Mouse (Mus musculus) layer of hippocampus, adult 2 months (tissue): ENCODE data around the gene Jakmip3. TPM values are rescaled to one million over a fixed set of nuclear protein-coding genes. Genes with fewer than 3 reads are reported as not detected.

Experiments
- DNase-seq, 2 experiments: peaks; one replicate each; pipeline ENCODE4 v3.0.0; 2022; ENCODE audit warnings: low spot score in 2 of 2
- H3K27ac ChIP-seq: fragments of 200-600 bp; 2 replicates; pipeline ENCODE4 v1.8.1; 2022
- H3K4me3 ChIP-seq: fragments of 200-600 bp; 2 replicates; pipeline ENCODE4 v1.8.1; 2022; ENCODE audit warnings: mild to moderate bottlenecking
- CTCF ChIP-seq: fragments of 200-600 bp; conservative IDR thresholded peaks from 2 replicates; pipeline ENCODE4 v1.8.1; 2022; ENCODE audit warnings: antibody characterized with exemption, mild to moderate bottlenecking, moderate library complexity
- total RNA-seq, 2 experiments: library from RNA; stranded (reverse); gene quantifications; 2 replicates each; pipeline ENCODE4 v1.2.3; 2021

Jakmip3 gene
- total RNA-seq, 2 experiments from 2014 or later: 51.0 to 58.1 TPM

DNA sequence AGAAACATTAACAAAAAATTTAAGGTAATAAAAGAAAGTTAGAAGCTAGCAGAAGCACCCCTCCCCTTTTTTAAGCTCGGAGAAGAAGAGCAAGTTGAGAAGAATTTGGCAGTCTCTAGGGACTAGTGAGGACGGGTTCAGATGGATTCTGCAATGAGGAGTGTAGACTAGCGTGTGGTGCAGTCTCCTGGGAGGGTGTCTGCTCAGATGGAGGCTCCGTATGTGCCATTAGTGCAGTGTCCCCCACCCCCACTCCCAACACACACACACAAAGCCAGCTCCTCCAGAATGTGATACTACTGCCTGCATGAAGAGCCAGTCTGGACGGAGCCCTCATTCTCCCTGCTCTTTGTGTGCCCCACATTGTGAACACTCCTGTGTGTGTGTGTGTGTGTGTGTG, 140.6 kb downstream of the Jakmip3 start:
- Histone ChIP-seq H3K4me3 (no peak overlapping the region), H3K27ac (no peak overlapping the region)
- TF ChIP-seq CTCF: no peak
- no peak for DNase-seq

DNA sequence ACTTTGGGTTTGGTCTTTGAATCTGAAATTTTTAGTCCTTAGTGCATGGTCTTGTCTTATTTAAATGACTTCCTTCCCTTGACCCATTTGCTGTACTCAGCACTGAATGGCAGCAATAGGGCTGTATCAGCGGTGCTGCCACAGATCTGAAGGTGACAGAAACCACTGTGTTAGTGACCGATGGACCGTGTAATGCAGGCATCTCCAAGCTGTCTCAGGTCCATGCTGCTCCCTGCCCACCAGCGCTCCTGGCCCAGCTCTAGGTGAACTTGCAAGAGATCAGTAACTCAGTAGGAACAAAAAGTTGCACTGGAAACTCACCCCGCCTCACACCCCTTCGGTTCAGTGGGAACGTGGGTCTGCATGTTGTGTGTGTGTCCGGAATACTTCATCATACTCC, 141.8 kb downstream of the Jakmip3 start:
- TF ChIP-seq CTCF: no peak
- H3K27ac ChIP-seq: no peak overlapping the region
- no peak overlapping the region for H3K4me3 ChIP-seq
- DNase-seq: no peak

DNA sequence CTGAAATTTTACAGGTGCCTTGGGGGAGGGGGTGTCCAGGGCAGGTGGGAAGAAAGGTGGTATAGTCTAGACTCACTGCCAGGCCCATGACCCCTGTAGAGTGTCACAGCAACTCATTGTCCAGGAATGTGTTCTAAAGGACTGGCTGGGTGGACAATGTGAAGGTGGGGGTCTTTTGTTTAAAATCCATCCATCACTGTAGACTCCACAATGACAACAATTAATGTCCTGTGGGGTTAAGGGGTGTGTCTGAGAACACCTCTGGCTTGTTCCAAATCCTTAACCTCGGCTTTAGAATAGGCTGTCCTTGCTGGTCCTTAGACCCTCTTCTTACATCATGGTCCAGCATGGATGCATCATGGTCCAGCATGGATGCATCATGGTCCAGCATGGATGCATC, 143.8 kb downstream of the Jakmip3 start:
- TF ChIP-seq CTCF: no peak
- DNase-seq: no peak
- Histone ChIP-seq H3K27ac (no peak overlapping the region), H3K4me3 (no peak overlapping the region)

DNA sequence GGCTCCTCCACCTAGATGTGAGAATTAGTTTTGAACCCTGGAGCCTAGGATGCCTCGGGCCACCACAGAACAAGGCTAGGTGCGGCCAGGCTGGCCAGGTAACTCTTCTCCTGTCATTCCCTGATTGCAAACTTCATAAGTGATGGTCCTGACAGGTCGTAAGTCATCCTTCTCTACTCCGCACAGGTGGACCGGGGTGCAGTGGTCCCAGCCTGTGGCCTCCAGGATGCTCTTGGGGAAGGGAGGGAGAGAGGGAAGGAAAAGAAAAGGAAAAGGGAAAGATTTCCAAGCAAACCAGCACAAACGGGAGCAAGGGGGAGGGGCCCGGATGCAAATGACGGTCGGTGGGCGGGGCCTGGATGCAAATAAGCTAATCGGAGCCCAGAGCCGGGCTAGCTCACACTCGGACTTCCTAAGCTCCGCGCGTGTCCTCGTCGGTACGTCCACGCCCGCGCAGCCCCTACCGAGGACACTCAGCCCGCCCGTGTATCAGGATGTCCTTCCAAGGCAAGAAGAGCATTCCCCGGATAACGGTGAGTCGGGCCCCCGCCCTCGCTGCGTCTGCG, 145.2 kb downstream of the Jakmip3 start, which contains the start of gene Dpysl4:
Gene Dpysl4, plus strand, starts transcription at position 373 of the 566 bp plus-strand sequence.
- Histone ChIP-seq H3K27ac (peak within 1 kb of the TSS; percentile 96), H3K4me3 (peak within 1 kb of the TSS; percentile 90)
- DNase-seq: peak; percentile 87 to 89
- TF ChIP-seq CTCF: no peak

DNA sequence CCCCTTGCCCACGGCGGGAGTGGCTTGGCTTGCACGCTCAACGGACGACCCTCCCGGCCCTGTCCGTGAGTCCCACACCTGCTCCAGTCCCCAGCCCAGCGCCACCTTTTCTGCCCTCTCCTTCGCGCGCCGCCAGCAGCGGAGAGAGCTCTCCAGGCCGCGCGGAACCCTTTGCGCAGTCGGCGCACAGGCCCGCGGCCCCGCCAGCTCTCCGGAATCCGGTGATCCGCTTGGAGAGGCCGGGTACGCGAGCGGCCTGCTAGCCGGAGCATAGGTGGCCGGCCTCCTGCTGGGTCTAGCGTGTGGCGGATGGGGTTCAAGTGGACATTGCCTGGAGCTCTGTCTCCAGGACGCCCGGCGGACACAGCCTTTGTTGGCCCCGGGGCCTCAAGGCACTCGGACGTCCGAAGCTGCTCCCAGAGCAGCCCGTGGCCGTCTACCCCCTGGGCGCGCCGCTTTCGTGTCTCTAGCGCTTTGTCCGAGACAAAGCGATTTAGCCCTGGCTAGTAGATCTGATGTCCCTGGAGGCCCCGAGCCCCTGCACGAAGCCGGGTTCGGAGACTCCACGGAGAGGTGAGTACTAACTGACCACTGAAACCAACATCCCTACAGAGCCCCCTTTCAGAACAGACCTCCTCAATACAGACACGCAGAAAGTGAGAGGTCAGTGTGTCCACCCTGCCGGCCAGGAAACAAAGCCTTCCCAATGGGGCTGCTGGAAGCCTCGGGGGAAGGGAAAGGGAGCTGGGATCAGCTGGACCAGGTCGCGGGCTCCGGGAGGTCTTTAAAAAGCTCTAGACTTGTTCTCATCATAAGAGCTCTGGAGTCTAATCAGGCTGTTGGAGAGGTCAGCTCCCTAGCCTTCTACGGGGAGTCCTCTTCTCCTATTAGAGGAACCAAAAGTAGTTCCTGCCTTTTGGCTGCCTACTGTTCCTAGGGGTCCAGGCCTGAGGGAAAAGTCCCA, 145.9 kb downstream of the Jakmip3 start:
- TF ChIP-seq CTCF: no peak
- DNase-seq: no peak
- Histone ChIP-seq H3K27ac (peak overlapping the region; percentile 96), H3K4me3 (peak overlapping the region; percentile 90)

DNA sequence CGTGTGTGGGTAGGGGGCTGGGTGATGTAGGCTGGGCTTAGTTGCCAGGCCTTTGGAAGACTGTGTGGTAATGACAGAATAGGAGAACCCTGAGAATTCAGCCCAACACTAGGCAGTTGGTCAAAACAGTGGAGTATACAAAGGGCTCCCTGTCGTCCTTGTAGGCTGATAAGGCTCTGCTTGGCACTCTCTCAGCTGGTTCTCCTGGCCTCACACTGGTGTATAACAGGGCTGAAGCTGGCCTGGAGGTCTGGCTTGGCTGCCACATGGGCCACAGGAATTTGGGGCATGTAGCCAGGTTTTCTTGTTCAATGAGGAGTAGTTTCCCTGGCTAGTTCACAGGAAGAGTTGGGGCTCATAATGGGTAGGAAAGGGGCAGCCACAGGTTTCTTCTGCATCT, 147.3 kb downstream of the Jakmip3 start:
- DNase-seq: no peak
- no peak for TF ChIP-seq CTCF
- no peak overlapping the region; the same call in 1 of the 2 replicates for H3K27ac ChIP-seq
- no peak overlapping the region; the same call in 1 of the 2 replicates for H3K4me3 ChIP-seq

DNA sequence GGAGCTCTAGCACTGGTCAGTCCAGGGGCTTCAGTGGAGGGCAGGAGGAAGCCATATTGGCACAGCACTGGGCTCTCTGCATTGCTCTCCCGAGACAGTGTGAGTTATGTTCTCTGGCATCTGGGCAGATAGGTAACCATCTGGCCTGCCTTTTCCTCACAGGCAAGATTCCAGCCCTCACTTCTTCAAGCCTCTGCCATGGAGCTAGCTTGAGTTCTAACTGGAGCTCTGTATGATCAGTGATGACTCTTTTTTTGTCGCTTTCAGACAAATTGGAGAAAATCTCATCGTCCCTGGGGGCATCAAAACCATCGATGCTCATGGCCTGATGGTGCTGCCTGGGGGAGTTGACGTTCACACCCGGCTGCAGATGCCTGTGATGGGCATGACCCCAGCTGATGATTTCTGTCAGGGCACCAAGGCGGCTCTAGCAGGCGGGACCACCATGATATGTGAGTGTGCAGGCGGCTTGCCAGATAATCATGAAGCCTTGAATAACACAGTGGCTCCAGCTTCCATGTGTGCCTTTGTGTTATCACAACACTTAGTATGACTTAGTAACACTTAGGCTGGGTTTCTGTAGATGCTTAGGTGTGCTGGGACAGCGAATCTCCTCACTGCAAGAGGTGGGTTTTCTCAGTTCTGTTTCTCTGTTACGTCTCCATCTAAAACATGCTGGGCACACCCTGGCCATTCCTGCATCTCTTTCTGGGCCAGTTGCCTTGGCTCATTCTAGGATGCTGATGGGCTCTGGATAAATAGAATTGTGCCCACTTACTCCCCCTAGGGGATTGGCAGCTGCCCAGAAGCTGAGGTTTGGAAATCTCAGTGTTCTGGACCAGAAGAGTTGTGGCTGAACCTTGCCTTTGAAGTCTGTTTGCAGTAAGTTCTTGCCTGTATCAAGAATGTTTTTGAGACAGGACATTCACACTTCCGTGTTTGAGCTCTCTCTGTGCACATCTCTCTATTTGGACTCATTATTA, 149.7 kb downstream of the Jakmip3 start:
- Histone ChIP-seq H3K27ac (peak overlapping the region; percentile 28; the same call in 1 of the 2 replicates), H3K4me3 (no peak overlapping the region)
- TF ChIP-seq CTCF: peak; percentile 63
- peak; percentile 55 to 73 for DNase-seq

DNA sequence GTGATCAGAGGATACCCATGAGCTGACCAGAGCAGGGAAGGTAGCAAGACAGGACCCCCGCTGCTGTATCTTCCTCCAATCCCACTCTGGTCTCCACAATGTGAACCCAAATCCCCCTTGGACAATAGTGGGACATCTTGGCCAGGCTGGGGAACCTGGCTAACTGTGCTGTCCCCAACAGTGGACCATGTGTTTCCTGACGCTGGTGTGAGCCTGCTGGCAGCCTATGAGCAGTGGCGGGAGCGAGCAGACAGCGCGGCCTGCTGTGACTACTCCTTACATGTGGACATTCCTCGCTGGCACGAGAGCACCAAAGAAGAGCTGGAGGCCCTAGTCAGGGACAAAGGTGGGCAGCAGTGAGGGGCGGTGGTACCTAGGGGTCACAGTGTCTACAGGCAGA, 151.2 kb downstream of the Jakmip3 start:
- H3K4me3 ChIP-seq: no peak overlapping the region
- TF ChIP-seq CTCF: no peak
- no peak overlapping the region for H3K27ac ChIP-seq
- no peak for DNase-seq

DNA sequence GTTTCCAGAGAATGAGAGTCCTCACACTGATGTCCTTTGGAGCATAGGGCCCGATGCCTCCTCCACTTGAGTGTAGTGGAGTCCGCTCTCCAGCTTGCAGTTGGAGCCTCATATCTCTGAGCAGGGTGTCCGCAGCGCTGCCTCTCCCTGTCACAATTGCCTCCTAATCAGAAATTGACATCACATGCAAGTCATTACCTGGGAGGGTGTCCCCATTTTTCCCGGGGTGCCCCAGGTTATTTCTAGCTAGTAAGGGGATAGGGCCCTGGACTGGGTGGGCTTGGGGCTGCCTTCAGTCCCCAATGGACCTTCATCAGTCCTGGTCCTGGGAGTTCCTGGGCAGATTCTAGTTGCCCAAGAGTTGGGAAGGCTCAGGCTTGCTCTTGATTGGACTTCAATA, 152.1 kb downstream of the Jakmip3 start:
- DNase-seq: no peak
- no peak overlapping the region for H3K4me3 ChIP-seq
- no peak for TF ChIP-seq CTCF
- peak overlapping the region; percentile 75; the same call in 1 of the 2 replicates for H3K27ac ChIP-seq

DNA sequence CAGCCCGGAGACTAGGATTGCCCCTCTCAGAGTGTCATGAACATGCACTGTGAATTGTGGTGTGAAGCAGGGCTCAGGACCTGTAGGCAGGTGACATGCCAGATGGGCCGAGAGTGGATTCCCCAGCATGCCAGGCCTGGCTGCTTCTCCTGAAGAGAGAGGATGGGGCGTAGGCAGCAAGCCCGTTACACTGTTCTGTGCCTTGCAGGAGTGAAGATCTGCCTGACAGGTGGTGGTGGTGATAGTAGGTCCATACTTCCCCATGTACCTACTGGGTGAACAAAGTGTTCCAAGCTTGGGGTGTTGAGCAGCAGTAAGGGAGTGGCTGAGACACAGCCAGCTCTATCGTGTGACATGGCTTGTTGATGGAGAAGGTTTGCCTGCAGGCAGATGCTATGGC, 152.6 kb downstream of the Jakmip3 start:
- DNase-seq: peak in 1 of 2 experiments; percentile 50
- Histone ChIP-seq H3K27ac (peak overlapping the region; percentile 75), H3K4me3 (no peak overlapping the region)
- TF ChIP-seq CTCF: no peak

DNA sequence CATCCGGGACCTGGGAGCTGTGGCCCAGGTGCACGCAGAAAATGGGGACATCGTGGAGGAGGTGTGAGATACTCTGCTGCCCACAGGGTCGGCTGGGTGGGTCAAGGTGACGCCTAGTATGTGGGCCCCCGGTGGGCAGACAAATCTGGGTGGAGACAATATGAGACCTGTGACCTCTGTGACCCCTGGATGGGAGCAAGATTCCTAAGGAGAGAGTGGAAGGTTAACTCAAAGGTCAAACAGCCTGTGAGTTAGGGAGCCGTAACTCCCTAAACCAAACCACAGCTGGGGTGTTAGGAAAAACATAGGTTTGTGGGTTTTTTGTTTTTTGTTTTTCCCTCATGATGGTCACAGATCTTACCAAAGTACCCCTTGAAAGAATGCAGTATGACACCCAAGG, 153.3 kb downstream of the Jakmip3 start:
- DNase-seq: no peak
- TF ChIP-seq CTCF: no peak
- H3K27ac ChIP-seq: peak overlapping the region; percentile 75
- no peak overlapping the region for H3K4me3 ChIP-seq

DNA sequence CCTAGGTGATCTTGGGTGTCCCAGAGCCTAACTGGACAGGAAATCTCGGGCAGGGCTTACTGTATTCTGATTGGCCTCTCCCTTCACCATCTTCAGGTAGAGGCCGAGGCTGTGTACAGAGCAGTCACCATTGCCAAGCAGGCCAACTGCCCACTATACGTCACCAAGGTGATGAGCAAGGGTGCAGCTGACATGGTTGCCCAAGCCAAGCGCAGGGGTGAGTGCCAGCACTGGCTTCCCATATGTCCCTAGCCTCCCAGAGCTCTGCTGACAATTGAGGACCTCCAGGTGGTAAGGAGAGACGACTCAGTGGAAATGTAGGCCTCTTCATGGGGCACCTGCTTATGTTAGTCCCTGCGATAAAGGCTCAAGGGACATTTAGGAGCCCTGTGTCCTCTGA, 154.2 kb downstream of the Jakmip3 start:
- TF ChIP-seq CTCF: no peak
- H3K27ac ChIP-seq: peak overlapping the region; percentile 10; the same call in 1 of the 2 replicates
- no peak overlapping the region for H3K4me3 ChIP-seq
- no peak for DNase-seq

DNA sequence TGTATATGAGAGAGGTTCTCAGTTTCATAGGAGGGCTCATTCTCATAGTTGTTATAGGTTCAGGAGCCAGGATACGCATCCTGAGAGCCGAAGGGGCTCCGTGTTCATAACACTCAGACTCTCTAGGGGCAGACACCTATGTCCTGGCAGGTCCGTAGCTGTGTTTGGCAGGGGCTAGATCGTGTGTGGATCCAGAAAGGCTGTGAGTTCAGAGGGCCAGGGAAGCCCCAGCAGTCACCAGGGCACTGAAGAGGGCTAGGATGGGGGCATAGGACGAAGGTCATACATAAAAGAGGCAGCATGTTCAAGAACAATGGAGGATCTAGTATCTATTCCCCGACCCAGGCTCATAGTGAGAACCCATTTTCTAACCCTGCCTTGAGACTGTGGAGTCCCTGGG, 154.8 kb downstream of the Jakmip3 start:
- no peak overlapping the region for H3K27ac ChIP-seq
- no peak for DNase-seq
- no peak for TF ChIP-seq CTCF
- no peak overlapping the region for H3K4me3 ChIP-seq
